Mouse (Mus musculus): Measurements from ENCODE around the gene Gramd1b.

The Gramd1b gene

DNA sequence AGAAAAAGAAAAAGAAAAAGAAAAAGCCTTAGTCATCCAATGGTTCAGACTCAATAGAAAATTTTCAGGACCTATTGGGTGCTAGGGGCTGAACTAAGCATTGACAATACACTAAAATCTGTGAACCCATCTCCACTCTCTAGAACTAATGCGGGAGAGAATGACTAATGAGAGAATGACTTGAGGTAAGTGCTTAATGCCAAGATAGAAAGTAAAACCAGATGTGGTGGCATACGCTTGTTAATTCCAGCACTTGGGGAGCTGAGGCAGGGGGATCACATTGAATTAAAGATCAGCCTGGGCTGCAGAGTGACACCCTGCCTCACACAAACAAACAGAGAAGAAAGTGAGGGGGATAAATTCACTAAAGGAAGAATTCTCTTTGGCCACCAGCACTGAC lies 131.0 kb downstream of the Gramd1b start:
- ATAC-seq (ENCODE audit: low TSS enrichment) = no peak

DNA sequence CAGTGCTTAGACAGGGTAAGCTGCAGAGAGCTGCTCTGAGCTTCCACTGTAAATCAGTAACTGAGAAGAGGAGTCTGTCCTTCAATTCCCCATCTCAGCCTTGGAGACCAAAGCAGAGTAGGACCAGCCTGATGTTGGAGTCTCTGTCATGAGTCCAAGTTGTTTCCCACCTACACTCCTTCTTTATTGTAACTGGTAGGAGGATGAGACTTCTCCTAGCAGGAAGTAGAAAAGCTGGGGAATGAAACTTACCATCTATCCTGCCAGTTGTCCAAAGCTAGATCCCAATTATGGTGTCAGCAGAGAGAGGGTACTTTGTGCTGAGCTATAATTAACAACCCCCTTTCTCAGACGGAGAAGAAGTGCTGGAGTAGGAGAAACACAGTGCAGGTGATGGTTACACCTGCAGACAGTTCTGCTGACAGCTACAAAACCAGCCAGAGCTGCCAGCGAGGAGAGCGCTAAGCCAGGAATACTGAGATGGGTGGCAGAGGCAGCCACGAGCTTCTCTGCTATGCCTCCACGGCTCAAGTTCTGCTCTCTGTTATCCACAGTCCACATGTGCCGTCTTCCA lies 131.7 kb downstream of the Gramd1b start:
- peak; percentile 60 for ATAC-seq (ENCODE audit: low TSS enrichment)

DNA sequence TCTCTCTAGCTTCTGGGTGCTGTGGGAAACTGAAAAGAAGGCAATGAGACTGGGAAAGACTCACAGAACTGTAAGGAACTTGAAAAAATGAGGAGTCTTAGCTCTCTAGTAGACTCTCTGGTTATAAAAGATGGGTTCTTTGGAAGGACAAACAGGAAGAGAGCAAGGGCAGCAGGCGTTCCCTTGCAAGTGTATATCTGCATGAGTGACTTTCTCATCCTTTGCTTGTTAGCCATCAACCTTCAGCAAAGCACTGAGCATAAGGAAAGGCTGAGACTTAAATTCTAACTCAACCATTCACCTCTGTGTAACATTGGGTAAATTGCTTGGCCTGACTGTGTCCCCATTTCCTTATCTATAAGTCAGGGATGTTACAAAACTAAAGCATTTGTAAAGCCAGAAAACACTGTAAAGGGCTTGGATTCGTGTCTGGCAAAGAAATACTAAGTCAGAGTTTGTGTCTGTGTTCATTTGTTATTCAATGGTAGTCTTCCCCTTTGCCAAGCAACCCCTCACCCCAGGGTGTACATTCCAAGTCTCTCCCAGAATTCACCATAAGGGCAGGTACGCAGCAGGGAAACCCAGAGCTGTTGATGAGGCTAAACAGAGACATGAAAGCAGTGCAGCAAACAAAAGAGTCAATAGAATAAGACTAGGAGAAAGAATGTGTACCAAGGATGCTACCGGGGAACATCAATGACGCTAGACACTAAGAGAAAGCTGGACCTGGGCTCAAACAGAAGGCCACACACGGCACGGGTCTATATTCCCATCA lies 133.5 kb downstream of the Gramd1b start:
- no peak for ATAC-seq (ENCODE audit: low TSS enrichment)

DNA sequence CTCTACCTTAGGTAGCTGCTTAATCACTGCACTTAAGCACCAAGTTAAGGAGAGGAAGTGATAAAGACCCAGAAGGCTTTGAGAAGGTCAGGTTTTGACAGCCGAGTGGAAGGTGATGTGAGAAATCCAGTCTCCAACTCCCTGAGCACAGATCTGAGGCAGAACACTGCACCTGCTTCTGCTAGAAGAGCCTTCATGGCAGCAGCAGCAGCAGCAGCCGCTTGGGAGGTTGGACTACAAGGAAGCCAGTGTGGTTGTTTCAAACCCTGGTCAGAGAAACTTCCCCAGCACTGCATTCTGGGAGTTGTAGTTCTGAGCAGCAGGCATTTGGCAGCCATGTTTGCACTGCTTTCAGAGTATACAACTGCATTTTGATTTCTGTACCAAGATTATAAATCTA lies 134.1 kb downstream of the Gramd1b start:
- ATAC-seq (ENCODE audit: low TSS enrichment) = peak; percentile 75

DNA sequence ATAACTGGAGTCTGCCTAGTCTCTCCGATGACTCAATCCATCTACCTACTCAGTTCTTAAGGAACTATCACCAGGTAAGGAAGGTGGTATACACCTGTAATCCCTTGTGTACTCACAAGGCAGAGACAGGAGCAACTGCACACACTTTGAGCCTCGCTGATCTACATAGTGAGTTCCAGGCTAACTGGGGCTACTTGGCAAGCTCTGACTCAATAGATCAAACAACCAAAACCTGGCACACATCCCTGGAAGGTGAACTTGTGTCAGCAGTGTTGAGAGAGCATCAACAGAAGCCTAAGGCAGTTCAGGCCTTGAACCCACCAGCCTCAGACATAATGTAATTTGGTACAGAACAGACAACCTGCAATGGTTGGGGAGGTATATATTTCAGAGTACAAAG lies 135.0 kb downstream of the Gramd1b start:
- ATAC-seq (ENCODE audit: low TSS enrichment) = no peak

DNA sequence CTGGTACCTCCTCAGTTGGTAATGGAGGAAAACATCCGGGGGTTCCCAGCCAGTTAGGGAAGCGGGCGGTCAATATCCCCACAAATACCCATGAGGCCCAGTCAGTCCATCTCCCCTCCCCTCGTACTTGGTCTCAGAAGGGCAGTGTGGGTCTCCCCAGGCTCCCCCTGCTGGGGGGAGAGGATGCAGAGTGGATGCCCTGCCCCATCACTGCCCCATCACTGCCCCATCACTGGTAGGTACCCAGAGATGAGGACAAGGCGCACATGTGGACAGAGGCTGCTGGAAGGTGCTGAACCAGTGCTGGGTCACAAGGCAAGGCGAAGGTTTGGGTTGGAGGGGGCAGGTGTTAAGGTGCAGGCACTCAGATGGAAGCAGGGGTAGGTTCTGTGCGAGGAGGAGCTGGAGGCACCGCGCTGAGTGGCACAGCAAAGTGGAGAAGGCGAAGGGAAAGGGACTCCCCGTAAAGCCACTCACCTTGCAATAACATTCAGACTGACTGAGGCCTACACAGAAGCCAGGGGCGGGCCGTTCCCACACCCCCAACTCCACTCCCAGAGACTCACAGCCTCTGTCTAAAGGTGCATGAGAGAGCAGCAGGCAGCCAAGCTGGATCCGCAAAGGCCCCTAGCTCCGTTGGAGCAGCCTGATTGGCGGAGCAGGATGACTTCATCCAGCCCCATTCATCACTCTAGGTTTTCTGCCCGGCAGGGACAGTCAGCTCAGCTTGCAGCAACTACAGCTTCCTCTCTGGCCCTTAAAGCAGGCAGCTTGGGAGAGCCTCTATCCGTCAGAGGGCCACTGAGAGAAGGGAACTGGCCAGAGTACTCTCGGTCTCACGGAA lies 139.1 kb downstream of the Gramd1b start:
- ATAC-seq (ENCODE audit: low TSS enrichment) = peak; percentile 81

DNA sequence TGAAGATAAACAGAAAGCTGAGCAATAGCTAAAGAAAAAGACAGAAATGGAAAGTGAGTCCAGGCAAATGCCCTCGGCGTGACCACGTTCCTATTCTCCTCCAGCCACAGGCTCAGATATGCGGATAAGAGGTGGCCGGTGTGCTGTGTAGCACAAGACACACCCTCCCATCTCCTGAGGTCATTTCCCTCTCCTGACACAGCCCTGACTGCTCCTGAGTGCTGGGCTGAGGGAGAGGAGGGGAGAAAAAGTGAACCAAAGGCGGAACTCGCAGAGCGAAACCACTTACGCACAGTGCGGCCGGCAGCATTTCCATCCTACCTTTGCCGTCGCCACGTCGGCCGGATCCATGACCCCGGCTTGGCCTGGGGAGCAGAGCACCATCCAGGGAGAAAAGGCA lies 139.8 kb downstream of the Gramd1b start:
- ATAC-seq (ENCODE audit: low TSS enrichment) = no peak

DNA sequence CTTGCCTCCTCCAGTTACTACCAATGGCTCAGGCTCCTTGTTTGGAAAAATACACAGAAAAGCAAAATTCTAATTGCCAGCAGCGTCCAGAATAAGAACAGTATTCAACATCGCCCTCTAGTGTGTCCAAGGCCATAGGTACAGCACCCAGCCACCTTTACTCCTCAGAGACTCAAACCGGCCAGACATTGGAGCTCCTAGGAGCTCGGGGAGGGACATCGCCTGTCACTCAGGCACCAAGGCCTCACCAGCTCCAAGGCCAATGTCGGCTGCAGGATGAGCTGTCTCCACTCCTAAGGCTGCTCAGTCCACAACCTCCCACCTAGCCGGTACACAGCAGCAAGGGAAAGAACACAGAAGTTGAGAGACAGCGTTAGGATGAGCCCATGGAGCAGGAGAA lies 140.3 kb downstream of the Gramd1b start:
- peak; percentile 55 for ATAC-seq (ENCODE audit: low TSS enrichment)

DNA sequence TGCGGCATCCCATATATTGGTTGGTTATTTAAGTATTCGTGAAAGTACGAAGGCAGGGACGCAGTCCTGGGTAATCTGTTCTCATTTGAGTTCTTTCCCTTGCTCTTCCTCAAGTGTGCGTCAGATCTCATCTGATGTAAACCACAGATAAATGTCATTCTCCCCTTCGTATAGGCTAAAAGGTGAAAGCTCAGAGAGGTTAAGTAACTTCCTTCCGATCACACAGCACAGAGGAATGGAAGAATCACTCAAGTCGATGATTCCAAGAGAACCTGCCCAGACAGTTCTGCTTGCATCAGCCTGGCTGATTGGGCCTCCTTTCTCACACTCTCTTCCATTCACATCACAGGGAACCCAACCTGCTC lies 140.8 kb downstream of the Gramd1b start:
- peak; percentile 3; the same call in 1 of the 2 replicates for ATAC-seq (ENCODE audit: low TSS enrichment)

DNA sequence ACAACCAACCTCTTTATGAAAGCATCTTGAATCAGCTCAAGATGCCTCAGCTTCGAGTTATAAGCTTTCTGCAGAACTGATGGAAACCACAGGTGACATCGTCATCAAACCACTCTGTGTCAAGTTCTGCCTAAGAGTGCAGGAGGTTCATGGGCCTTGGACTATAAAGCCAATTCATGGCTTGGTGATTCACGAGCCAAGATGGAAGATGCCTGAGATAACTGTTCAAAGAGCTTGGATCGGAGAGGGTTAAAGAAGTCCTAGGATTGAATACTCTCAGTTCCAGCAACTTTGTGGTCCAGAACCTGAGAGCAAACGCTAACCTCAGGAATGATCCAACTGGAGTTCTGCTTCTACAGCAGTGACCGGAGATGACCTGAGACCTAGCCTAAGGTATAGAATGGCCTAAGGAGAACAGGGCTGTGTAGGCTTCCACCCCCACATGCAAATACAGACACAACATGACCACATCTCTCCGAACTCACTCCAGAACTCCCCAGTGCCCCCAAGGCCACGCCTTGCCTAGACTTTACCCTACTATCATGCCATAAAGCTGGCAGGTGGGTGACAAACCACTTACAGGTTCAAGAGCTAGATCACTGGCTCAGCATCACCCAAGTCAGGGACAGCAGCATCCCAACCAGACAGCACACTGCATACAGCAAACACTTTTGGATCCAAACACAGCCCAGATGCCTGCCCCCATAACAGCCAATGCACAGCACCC lies 141.4 kb downstream of the Gramd1b start:
- no peak for ATAC-seq (ENCODE audit: low TSS enrichment)

DNA sequence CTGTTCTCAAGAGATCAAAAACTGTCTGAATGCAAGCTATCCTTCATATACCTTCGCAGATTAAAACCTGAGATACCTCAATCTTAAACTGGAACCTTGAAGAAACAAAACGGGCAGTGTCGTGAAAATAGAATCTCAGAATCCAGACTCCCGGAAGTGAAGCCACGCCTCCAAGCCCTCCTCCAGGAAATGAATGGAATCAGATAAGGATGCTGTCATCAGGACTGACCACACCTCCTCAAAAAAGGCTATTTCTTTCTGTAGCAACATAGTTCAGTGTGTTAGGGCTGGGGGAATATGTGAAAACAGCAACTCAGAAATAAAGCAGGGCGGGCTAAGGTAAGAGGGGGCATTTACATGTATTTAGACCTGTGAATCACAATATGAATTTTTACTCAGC lies 142.0 kb downstream of the Gramd1b start:
- no peak for ATAC-seq (ENCODE audit: low TSS enrichment)

DNA sequence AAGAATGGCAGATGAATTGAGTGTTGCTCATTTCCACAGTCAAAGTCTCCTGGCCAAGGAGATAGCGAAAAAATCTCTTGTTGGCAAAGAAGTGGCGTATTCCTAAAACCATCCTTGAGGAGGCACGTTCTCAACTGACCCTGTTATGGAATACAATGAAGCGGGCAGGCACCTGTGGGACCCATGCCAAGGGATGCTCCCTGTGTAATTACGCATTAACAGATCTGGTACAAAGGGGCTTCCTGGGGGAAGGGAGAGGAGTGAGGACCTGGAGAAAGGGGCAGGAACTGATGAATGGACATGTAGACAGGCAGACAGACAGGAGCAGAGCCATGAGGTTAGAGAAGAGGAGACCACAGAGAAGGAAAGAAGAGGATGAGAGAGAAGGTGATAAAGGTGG lies 146.4 kb downstream of the Gramd1b start:
- ATAC-seq (ENCODE audit: low TSS enrichment) = no peak

DNA sequence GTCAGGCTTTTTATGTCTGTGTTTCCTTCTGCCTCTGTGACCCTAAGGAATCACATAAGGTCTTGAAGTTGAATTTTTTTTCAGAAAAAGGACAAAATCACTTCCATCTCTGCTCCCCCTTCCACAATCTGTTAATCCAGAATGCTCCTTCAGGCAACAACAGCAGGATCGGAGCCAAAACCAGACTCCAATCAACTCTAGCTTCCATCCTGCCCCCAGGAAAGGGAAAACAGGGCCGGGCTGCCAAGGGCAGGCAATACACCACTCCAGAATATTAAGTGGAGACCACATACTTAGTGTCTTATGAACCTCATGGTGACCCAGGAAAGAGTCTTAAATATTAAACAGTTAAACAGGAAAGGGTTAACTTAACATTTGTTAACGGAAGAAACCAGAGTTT lies 148.7 kb downstream of the Gramd1b start:
- no peak for ATAC-seq (ENCODE audit: low TSS enrichment)

DNA sequence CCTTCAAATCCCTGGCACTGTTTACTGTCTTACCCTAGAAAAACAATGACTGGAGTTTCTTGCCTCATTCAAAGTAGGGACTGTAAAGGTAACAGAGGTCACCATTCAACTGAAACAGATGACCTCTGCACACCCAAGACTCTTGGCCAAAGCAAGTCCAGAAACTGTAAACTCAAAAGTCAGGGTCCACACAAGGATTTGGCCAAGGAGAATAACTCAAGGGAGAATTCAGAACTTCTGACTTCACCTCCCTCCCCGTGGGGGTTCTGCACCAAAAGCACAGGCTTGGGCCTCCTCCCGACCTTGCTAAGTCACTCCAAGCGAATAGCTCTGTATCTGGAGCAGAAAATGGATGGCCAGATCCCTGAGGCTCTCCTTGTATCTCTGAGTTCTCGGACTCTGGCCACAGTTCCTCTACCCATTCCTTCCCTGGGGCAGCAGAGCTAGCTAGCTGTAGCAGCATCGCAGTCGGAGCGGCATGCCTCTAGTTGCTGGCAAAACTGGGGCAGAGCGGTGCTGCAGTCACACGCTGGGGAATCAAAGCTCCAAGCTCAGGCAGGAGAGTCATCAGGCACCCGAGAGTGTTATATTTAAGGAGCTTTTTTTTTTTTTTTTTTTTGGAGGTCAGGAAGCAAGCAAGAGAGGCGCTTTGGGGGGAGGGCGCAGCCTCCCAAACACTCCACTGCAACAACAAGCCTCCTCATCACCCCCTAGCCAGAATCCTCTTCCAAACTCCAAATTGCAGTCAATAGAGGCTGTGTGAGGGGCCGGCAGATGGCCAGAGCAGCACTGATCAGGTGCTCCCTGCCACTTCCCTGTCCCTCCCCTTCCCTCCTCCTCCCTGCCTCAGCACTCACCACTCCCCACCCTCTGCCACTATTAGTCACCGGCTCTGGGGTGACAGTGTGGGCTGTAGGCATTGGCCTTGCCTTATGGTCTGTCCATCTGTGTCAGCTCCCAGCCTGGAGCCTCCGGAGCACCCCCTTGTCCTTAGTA lies 149.5 kb downstream of the Gramd1b start:
- ATAC-seq (ENCODE audit: low TSS enrichment) = peak; percentile 91

DNA sequence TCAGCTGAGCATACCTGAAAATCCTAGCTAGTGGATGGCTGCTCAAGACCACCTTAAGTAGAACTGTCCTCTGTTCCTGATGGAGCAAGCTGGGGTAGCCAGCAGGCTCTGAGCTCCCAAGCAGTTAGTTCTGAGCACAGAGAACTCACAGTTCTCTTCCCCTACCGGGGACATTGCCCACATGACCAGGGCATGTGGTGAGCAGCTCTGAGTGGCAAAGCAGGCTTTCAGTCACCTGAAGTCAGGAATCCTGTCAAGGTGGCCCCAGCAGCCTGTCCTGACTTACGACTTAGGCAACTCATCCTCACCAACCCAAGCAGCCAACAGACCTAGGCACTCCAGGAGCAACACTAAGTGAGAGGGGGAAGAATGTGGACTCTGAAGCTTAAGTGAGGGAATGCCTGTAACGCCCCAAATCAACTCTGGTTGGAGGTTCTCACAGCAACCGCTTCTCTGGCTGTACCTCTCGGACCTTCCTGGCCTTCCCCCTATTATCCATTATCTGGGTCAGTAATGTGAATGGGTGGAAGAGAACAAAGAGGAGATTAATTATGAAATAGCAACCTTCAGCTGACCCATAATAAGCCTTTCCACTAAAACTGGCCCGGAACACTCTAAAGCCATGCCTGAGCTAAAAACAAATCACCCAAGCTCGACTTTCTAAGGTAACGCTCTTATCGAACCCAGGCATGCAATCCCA lies 154.3 kb downstream of the Gramd1b start:
- peak; percentile 3; the same call in 1 of the 2 replicates for ATAC-seq (ENCODE audit: low TSS enrichment)

DNA sequence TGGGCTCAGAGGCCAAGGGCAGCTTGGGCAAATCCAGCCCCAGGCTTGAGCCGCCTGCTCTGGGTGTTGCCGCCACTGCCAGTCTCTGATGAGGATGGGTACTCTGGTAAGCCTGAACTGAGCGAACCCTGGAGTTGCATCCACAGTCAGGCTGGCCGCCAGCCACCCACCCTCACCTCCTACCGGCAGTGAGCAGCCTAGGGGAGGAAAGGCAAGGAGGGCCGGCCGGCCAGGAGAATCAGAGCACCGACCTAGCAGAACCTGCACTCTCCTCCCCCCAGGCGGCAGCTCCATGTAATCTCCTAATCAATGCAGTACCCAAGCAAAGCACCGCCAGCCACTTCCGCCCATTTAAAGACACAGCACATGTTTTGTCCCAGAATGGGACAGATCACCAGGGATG lies 155.0 kb downstream of the Gramd1b start:
- peak; percentile 71 for ATAC-seq (ENCODE audit: low TSS enrichment)

DNA sequence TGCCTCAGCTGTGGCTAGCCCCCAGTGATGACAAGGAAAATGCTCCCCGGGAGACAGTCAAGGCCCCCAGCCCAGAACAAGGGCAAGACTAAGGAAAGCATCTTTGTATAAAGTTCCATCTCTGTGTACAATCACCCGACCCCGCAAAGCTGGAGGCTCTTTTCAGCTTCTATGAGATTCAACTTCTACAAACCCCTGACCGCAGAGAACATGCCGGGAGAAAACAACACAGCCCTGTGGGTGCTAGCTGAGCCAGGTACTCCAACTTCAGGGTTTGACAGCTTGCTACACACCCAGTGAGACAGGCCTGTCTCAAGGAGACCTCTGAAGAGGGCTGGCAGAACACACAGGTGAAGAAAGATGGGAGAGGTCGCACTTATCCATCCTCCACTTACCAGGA lies 155.7 kb downstream of the Gramd1b start:
- 0 out of 2 replicates have a peak, but pooled peaks have one; percentile 0 for ATAC-seq (ENCODE audit: low TSS enrichment)

DNA sequence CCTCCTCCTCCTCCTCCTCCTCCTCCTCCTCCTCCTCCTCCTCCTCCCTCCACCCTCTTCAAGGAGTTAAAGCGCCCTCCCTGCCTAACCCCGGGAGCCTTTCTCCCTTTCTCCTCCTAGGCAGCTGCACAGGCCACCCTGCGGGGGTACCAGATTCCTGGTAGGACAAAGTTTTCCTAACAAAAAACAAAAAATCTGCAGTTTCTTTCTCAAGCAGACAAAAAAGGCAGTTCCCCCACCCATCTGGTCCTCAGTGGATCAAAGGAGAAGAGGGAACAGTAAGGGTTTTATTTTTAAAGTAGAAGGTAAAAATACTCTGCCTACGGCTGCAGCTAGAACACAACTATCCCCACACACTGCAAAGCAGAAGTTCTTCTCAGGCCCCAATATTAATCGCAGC lies 156.2 kb downstream of the Gramd1b start:
- peak; percentile 29 for ATAC-seq (ENCODE audit: low TSS enrichment)

DNA sequence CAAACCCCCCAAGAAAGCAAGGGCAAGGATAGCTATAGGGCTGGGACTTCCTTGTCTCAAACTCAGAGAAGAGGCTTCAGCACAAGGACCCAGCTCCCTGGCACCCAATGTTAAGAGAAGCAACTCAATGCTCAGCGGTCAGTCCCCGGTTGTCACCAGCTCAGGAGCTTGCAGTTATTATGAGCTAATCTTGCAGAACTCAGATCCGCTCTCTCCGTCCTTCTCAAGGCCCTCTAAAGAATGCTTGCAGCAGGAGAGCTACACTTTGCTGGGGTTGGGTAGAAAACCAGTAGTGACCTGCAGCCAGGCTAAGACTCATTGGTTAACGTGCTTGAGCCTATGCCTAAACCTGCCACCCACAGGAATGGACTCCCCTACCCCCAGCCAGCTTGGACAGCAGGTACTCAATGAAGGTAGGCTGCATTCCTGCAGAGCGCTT lies 156.6 kb downstream of the Gramd1b start:
- peak; percentile 6; the same call in 1 of the 2 replicates for ATAC-seq (ENCODE audit: low TSS enrichment)

DNA sequence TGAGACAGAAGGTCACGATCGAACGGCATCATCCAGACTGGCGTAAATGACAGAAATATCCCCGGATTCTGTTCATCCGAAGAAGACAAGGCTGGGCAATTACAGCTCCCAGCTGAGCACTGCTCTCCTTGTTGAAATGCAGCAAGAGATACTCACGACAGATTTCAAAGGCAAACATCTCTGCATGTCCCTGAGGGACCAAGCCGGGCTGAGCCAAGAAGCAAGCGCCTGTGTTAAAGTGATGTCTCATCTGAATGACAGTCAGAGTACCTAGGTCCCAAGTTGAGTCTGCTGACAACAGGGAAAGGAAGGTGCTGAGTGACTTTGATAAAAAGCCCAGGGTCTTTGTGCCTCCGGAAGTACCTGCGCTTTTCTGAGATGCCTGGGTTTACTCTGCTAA lies 157.1 kb downstream of the Gramd1b start:
- ATAC-seq (ENCODE audit: low TSS enrichment) = 0 out of 2 replicates have a peak, but pooled peaks have one; percentile 17
